Mouse (Mus musculus): ENCODE measurements around the gene Rps26. TPM values are rescaled to one million over a fixed set of nuclear protein-coding genes. Genes with fewer than 3 reads are reported as not detected.

The Rps26 gene
- total RNA-seq, 4 experiments from 2014 or later: 129 to 288 (median 207) TPM

DNA sequence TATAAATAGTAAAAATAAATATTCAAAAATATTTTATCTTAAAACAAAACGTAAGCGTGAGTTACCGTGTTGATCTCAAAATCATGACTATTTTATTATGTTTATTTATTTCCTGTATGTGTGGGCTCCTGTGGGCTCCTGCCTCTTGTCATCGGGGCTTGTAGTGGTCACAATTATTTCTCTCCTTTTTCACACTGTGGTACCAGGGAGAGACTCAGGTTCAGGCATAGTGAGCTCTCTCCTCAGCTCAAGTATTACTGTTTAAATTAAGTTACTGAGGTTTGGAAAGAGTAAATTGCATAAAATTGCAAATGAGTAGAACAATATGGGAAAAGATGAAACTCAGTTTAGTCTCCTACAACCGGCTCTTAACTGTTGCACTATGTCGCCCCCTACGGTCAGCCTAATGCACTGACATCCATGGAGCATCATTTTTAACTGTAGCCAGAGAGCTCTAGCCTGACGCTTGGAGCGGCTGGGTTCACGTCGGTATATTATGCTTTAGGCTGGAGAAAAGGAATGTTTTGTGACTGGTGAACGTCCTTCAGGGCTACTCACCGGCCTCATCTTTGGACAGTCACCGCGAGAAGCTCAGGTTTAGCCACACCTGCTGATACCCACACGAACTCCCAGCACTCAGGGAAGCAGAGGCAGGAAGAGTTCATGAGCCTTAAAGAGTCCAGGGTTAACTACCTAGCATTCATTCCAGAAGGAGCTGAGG is 14.0 kb downstream of the Rps26 start:
- DNase-seq (ENCODE audit: low spot score in 2 of 2): peak in 1 of 2 experiments; percentile 45

DNA sequence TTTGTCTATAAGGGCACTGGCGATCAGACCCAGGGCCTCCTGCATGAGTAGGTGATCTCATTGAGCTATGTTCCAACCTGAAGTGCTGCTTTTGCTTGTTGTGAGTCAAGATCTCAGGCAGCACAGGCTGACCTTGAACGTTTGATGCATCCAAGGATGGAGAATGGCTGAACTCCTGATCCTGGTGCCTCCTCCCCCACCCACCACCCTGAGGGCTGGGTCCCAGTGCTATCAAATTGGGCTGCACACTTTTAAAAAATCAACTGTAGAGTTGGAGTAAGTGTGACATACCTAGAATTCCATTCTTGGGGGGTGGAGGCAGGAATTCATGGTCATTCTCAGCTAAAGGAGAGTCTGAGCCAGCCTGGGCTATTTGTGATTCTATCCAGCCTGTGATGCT is 20.1 kb downstream of the Rps26 start:
- DNase-seq (ENCODE audit: low spot score in 2 of 2): no peak

DNA sequence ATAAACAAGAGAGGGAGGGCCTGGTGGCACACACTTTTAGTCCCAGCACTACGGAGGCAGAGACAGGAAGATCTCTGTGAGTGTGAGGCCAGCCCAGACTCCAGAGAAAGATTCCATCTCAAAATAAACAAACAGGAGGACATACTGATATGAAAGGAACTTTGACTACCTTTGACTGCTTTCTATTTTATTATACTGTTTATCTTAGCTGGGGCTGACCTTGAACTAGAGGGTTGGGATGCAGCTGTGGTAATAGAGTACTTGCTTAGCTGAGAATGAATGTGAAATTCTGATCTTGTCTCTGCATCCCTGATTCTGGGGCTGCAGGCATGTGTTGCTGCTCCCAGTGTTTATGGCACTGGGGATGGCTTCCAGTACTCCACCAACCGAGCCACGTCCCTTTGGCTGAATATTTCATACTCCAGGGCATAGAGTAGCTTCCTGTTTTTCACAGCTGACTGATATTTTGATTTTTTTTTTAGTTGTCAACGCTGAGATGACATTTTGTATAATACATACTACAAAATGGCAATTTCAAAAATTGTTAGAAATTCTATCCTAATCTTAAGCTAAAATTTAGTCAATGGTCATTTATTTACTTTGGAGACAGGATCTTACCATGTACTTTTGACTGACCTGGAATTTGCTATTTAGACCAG is 23.9 kb downstream of the Rps26 start:
- no peak for DNase-seq (ENCODE audit: low spot score in 2 of 2)

DNA sequence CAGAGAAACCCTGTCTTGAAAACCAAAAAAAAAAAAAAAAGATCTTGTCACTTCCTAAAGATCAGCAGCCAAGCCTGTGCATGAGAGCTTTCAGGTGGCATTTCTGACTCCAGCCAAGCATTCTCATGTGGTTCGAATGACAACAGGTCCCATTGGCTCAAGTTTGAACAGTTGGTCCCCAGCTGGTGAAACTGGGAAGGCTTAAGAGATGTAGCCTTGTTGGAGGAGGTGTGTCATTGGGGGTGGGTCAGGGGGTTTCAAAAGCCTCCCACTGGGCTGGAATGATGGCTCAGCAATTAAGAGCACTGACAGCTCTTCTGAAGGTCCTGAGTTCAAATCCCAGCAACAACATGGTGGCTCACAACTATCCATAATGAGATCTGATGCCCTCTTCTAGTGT is 25.0 kb downstream of the Rps26 start:
- no peak for DNase-seq (ENCODE audit: low spot score in 2 of 2)

DNA sequence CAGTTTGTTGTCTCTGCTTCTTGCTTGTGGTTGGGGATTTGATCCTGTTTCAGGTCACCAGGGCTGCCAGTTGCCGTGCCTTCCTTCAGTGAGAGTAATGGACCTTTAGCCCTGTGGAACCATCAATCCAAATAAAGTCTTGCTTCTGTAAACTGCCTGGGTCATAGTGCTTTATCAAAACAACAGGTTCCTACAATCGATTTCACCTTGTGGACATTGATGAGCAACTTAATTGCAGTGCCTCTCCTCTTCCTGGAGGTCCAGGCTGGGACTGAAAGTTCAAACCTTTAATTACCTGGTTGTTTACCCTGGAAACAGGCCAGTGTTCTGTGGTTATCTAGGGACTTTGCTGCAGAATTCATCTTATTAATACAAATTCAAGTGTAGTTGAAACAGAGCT is 28.1 kb downstream of the Rps26 start:
- DNase-seq (ENCODE audit: low spot score in 2 of 2): no peak

DNA sequence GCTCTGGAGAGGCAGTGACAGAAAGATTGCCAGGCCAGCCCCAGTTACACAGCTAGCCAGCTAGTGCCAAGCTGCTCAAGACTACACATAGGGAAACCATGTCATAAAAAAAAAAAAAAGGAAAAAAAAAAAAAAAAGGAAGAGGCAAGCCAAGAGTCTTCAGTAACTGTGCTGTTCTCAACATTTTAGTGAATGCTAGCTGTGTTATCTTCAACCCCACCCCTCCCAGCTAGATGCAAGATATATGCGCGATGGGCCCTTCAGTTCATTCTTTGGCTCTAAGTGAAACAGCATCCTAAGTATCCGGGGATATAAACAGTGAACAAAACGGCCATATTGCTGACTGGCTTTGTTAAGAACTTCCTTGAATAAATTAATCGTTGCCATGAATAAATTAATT is 33.8 kb downstream of the Rps26 start:
- no peak for DNase-seq (ENCODE audit: low spot score in 2 of 2)

DNA sequence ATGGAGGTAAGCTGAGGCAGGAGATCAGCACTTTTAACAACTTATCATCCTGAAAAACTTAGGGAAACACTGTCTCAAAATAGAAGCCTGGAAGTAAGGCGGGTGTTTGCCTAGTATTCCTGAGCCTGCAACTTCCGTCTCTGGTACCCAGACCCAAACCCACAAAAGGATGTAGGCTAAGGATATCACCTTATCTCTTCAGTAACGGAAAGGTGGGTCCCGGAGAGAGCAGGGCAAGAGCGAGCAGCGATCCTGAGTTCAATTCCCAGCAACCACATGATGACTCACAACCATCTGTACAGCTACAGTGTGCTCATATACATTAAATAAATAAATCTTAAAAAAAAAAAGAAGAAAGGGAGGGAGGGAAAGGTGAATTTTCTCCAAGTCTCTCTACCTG is 35.1 kb downstream of the Rps26 start:
- DNase-seq (ENCODE audit: low spot score in 2 of 2): no peak

DNA sequence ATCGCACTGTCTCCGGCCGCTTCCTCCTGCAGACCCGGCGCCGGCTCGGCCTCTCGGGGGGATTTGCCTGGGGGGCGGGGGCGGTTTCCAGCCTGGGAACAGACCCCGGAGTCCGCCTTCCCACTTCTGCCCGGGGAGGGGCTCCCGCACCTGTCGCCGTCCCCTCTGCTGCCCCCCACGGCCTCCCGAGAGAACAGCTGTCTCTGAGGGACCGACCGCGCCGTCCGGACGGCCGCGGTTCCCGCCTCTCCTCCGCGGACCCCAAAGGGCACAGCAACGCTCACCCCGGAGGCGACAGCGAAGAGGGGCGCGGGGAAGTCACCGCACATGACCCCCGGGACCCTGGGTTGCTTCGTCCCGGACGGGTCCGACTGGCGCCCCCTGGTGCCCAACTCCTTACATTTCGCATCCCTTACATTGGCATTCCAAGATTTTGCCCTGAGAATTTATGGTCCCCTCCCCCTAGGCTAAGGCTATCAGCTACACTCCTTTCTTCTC is 36.3 kb downstream of the Rps26 start:
- DNase-seq (ENCODE audit: low spot score in 2 of 2): no peak

DNA sequence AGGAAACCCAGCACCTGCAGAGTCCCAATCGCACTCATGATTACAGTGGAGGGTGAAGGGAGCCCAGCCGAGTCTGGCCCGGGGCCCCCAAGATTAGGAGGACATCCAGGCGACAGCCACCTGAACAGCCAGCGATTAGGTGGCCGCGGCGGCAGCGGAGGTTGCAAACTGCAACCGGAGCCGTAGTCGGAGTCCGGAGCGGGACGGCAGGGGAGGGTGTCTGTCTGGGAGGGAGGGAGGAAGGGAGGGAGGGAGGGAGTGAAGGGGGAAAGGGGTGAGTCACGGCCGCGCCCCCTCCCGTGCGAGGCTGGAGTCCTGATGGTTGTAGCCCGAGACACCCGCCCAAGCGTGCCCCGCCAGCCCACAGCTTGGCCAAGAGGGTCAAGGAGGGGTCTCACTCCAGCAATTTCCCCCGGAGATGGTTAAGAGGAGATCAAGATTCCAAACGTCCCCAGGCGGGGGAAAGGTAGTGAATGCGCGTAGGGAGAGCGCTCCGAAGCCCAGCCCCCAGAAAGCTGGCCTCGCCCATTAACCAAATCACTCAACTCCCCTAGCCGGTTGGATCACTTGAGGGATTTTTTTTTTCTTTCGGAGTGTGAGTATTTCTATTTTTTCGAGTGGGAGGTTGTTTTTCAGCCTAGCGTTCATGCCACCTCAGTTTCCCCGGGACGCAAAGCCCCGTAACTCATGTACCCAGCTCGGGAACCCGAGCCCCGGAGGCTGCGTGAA is 36.9 kb downstream of the Rps26 start, which contains the start of gene Erbb3:
Gene Erbb3 (minus strand): TSS at position 189 of the 729 bp plus-strand sequence.
- DNase-seq (ENCODE audit: low spot score in 2 of 2): no peak

DNA sequence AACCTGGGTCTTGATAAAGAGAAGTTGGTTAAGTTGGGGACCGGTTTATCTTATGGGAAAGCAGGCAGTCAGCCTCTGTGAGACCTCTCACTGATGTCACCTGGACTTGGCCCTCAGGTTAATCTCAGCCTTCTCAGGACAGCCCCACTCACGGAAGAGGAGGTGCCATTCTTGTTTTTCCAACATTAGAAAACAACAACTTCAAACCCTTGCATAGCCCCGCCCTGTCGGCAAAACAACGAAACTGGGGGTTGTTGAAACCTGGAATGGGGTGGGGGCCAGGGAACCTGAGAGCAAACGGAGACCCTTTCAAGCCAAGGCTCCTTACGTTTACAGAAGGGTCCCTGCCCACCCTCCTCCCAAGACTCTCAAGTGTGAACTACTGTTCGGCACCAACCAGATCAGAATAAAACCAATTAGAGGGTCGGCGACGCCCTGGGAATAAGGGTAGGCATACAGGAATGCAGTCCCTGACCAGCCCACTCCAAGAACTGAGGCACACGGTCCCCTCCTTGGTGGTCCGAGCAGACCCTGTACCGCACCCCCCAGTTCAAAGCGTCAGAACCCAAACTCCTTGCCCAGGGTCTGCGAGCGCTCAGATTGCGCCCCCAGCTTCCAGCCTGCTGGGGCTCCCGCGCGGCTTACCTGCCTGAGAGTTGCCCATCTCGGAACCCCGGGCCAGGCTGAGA is 37.6 kb downstream of the Rps26 start:
- no peak for DNase-seq (ENCODE audit: low spot score in 2 of 2)

DNA sequence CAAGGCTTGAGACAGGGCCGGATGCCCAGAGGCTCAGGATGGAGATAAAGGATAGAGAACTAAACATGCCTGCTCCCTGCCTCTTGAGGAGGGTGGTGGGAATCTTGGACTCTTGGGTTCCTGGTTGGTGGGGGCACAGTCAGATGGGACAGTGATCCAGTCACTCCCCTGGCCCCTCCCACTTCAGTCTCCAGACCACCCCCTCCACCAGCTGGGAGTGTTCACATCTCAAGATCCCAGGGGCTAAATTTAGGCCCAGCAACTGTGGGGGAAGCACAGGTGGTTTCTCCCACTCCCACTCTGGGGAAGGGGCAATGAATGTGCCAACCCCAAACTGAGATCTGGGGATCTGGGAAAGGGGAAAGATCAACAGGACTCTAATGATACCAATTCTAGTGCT is 38.4 kb downstream of the Rps26 start:
- no peak for DNase-seq (ENCODE audit: low spot score in 2 of 2)

DNA sequence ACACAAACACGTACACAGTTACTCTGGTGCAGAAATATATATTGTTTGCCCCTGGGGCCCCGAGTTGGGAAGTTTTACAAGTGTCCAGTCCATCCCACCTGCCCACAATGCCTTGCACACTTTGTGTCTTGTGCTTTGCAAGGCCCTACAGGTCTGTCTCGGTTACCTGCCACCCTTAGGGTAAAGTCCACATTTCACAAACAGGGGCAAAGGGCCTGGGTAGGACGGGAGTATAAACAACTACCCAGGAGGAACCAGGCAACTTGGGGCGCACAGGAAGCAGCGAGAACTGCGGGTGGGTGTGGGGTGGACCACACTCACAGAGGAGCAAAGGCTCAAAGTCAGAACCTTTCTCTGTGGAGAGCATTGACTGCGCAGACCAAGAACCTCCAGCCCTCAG is 38.9 kb downstream of the Rps26 start:
- DNase-seq (ENCODE audit: low spot score in 2 of 2): no peak

DNA sequence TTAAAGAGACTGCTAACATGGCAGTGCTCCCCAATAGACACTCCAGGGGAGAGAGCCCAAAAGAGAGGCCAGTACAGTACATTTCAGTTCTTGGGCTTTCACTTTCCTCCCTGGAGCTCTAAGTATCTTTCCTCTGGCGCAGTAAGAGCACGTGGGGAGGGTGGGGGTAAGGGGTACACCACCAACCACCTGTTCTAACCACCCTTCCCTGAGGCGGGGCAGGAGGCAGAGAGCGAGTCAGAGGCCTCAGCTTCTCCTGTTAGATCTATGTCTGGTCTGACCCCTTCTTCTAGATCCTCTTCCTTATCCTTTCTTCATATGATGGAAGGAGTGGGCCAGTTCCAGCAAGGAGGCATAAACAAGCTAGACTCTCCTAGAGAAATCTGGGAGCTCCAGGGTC is 39.4 kb downstream of the Rps26 start:
- DNase-seq (ENCODE audit: low spot score in 2 of 2): no peak

DNA sequence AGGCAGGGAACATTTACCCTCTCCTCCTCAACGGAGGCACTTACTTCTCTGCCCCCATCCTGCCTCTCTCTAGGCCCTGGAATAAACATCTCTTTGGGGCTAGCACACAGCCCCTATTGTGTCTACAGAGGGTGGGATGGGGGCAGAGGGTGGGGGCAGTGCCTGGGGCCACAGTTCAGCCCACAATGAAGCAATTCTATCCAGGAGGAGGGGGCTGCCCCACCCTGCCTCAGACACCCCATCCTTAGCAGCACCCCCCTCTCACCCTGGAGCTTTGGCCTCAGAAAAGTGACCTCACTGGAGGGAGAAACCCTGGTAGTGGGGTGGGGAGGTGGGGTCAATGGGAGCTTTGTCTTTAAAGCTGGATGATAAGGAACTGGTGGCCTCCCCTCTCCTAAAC is 40.0 kb downstream of the Rps26 start:
- no peak for DNase-seq (ENCODE audit: low spot score in 2 of 2)

DNA sequence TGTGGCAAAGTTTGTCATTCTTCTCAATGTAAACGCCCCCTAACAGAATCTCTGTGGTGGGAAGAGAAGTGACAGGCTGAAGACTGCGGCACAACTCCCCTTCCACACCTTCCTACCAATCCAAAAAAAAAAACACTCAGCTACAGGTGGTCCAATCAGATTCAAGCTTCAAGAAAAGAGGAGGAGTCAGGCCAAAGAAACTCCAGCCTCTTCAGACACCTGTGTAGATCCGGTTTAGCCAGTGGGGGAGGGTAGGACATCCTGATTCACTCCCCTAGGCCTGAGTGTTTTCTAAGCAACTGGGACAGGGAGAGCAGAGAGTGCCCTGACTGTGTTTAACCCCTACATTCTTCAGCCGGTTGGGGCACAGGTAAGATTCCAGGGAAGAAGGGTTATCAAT is 42.2 kb downstream of the Rps26 start:
- no peak for DNase-seq (ENCODE audit: low spot score in 2 of 2)

DNA sequence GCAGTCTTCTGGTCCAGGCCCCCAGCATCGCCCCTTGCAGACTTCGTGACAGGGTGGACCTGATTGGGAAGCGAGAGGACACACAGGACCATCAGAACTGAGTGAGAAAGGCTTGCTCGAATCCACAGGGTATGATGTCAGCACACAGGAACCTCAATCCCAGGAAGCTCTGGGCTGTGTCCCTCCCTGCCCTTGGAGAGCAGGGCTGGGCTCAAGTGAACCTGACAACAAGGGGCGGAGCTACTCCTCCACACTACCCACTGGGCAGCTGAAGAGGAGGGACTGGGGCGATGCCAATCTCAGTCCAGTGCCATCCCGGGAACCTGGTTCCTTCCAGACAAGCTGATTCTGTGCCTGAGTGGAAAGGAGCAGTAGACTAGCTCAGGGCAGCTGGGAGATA is 42.9 kb downstream of the Rps26 start:
- no peak for DNase-seq (ENCODE audit: low spot score in 2 of 2)

DNA sequence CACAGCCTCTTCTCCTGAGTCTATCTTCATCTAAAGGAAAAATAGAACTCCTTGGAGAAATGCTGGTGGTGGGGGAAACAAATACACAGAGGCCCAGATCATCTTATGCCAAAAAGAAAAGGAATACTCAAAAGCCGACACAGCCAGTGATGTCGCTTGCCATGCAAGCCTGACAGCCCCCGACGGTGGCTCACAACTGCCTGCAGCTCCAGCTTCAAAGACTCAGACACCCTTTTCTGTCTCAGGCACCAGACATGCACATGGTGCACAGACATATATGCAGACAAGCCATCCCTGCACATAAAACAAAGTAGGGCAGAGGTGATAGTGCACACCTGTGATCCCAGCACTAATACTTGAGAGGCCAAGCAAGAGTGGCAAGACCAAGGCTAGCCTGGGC is 46.8 kb downstream of the Rps26 start:
- DNase-seq (ENCODE audit: low spot score in 2 of 2): no peak

DNA sequence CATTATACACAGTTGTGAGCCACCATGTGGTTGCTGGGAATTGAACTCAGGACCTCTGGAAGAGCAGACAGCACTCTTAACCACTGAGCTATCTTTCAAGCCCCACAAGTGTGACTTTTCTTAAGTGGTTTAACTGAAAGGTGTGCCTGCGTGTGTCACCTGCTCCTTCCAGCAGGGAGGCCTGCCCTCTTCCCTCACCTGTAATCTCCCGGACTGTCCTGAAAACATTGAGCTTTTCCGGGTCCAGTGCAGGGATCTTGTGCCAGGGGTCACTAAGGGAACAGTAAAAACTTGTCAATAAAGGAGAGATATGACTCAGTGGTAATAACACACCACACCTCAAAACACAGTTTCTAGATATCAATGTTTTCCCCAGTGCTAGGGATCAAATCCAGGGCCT is 47.2 kb downstream of the Rps26 start:
- no peak for DNase-seq (ENCODE audit: low spot score in 2 of 2)

DNA sequence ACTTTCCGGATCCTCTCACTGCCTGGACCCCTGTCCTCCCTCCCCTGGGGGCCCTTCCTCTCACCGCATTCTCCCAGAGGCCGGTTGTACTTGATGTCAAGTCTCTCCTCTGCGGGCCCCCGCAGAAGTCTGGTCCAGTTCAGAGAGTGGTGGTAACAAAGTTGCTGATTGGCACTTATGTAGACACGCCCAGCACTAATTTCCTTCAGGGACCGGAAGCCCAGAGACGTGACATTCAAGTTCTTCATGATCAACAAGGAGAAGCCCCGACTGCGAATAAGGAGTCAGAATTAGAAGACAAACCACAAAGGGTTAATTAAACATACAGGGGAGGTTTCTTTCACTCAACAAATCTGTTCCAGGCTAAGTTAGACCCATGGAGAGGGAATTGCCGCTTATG is 48.2 kb downstream of the Rps26 start:
- DNase-seq (ENCODE audit: low spot score in 2 of 2): no peak

DNA sequence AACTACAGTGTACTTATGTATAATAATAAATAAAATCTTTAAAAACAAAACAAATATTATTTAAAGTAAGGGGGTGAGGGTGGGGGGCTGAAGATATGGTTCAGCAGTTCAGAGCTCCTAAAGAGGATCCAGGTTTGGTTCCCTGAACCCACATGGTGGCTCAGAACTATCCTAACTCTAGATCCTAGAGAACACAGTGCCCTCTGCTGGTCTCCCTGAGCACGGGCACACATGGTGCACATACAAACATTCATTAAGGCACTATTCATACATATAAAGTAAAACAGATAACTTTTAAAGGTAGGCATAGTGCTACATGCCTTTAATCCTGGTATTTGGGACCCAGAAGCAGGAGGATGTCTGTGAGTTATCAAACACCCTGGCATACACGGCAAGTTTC is 51.5 kb downstream of the Rps26 start:
- DNase-seq (ENCODE audit: low spot score in 2 of 2): no peak
